Mouse (Mus musculus) cerebellum, adult (tissue): ENCODE results near the gene Atp2c1.

Source experiments
- ATAC-seq: cut with Nextera tagmentation; 2 replicates; pipeline ENCODE4 v1.9.2; 2017; ENCODE audit warnings: mild to moderate bottlenecking, moderate library complexity, mixed read lengths; ENCODE audit not compliant: insufficient number of reproducible peaks, low FRiP score, low TSS enrichment

Gene Atp2c1

GRCm38 (mm10) chr9:105374361-105374760 lies 152.8 kb downstream of the Atp2c1 start:
- no peak for ATAC-seq

- ATAC-seq, result no peak
Measured at GRCm38 (mm10) chr9:105368605-105369004, 158.5 kb downstream of the Atp2c1 start.

GRCm38 (mm10) chr9:105366199-105366598 lies 160.9 kb downstream of the Atp2c1 start:
- ATAC-seq, result no peak

GRCm38 (mm10) chr9:105363520-105364231 lies 163.4 kb downstream of the Atp2c1 start:
- ATAC-seq, result no peak

GRCm38 (mm10) chr9:105362181-105362580 lies 164.9 kb downstream of the Atp2c1 start:
- ATAC-seq, result no peak
